Mouse (Mus musculus): ENCODE results near the gene Il9r. TPM values are rescaled to one million over a fixed set of nuclear protein-coding genes. Genes with fewer than 3 reads are reported as not detected.

Il9r gene
- total and polyA plus RNA-seq, 3 experiments = 20.0 to 52.1 (median 47.5) TPM

GRCm38 (mm10) chr11:32235646-32236045 lies 35.6 kb upstream of the Il9r start:
- peaks cover 71 to 93% of the 10 kb centered on the region in 2 experiments for H3K36me3 ChIP-seq (replicated peaks in 1 of 2; ENCODE audit: control insufficient read depth in 1 of 2, insufficient read depth in 1 of 2, low read length in 1 of 2)
- no peak overlapping the region for H3K9ac ChIP-seq (ENCODE audit: insufficient read depth, low read depth)
- DNase-seq (ENCODE audit: extremely low read depth) = no peak
- no peaks in the 10 kb centered on the region for H3K79me2 ChIP-seq (replicated peaks; ENCODE audit: control insufficient read depth, extremely low read depth, insufficient read depth, poor library complexity, severe bottlenecking)
- no peak overlapping the region for H3K27ac ChIP-seq (ENCODE audit: insufficient read depth, low read depth)
- H3K27me3 ChIP-seq (replicated peaks) = no peaks in the 10 kb centered on the region
- H3K4me3 ChIP-seq (replicated peaks in 1 of 3; ENCODE audit: low read depth in 2 of 3, low read length in 2 of 3, poor library complexity in 1 of 3) = no peak overlapping the region
- no peaks in the 10 kb centered on the region for H3K9me3 ChIP-seq (replicated peaks; ENCODE audit: low read length)
- no peak overlapping the region for H3K4me2 ChIP-seq (ENCODE audit: insufficient read depth, low read depth, poor library complexity, severe bottlenecking)
- in situ Hi-C loops (cut with MboI; ENCODE audit: low pct_ligation_motif_present, low pct_unique_long_range_greater_than_20kb, low sequenced_read_pairs) (loop anchor here (5.0 to 10.0 kb wide), 2 partner anchors 33 to 51 kb away; partner anchors contain the start of gene Il9r), dilution Hi-C loops (cut with MboI; ENCODE audit: extremely low pct_ligation_motif_present, extremely low pct_unique_long_range_greater_than_20kb, low sequenced_read_pairs) (no loop called here)
- peaks cover 11 to 26% of the 10 kb centered on the region in 2 experiments for H3K4me1 ChIP-seq (ENCODE audit: control insufficient read depth in 1 of 2, insufficient read depth in 2 of 2)
- TF ChIP-seq EP300 (IDR thresholded peaks at IDR 0.05; ENCODE audit: low read length) (no peak), MAFK (IDR thresholded peaks at IDR 0.05; ENCODE audit: insufficient replicate concordance, low read length) (no peak), IRF4 (IDR thresholded peaks at IDR 0.05; ENCODE audit: low read depth, low read length) (no peak), ZKSCAN1 (IDR thresholded peaks at IDR 0.05; ENCODE audit: borderline replicate concordance, low read depth, low read length) (no peak), ETS1 (conservative IDR thresholded peaks at IDR 0.05; ENCODE audit: low read depth, low read length) (no peak), NRF1 (IDR thresholded peaks at IDR 0.05; ENCODE audit: low read depth, low read length) (no peak), KAT2A (IDR thresholded peaks at IDR 0.05; ENCODE audit: insufficient replicate concordance, low read length) (no peak)

- in situ Hi-C loops (cut with MboI; ENCODE audit: low pct_ligation_motif_present, low pct_unique_long_range_greater_than_20kb, low sequenced_read_pairs) = loop anchor here (5.0 to 10.0 kb wide), 2 partner anchors 33 to 50 kb away; partner anchors contain the start of gene Il9r
- Histone ChIP-seq H3K79me2 (replicated peaks; ENCODE audit: control insufficient read depth, extremely low read depth, insufficient read depth, poor library complexity, severe bottlenecking) (no peaks in the 10 kb centered on the region), H3K4me2 (ENCODE audit: insufficient read depth, low read depth, poor library complexity, severe bottlenecking) (no peak overlapping the region), H3K9me3 (replicated peaks; ENCODE audit: low read length) (no peaks in the 10 kb centered on the region), H3K36me3 (replicated peaks in 1 of 2; ENCODE audit: control insufficient read depth in 1 of 2, insufficient read depth in 1 of 2, low read length in 1 of 2) (peaks cover 73 to 94% of the 10 kb centered on the region in 2 experiments), H3K9ac (ENCODE audit: insufficient read depth, low read depth) (no peak overlapping the region), H3K27ac (ENCODE audit: insufficient read depth, low read depth) (no peak overlapping the region), H3K27me3 (replicated peaks) (no peaks in the 10 kb centered on the region), H3K4me3 (replicated peaks in 1 of 3; ENCODE audit: low read depth in 2 of 3, low read length in 2 of 3, poor library complexity in 1 of 3) (no peak overlapping the region), H3K4me1 (ENCODE audit: control insufficient read depth in 1 of 2, insufficient read depth in 2 of 2) (peaks cover 11 to 28% of the 10 kb centered on the region in 2 experiments)
- DNase-seq (ENCODE audit: extremely low read depth) = no peak
- dilution Hi-C loops (cut with MboI; ENCODE audit: extremely low pct_ligation_motif_present, extremely low pct_unique_long_range_greater_than_20kb, low sequenced_read_pairs) = no loop called here
- no peak for TF ChIP-seq RAD21 (IDR thresholded peaks at IDR 0.05; ENCODE audit: low read depth, low read length)
- no peak for TF ChIP-seq ETS1 (conservative IDR thresholded peaks at IDR 0.05; ENCODE audit: low read depth, low read length)
- no peak for TF ChIP-seq MAX (IDR thresholded peaks at IDR 0.05; ENCODE audit: low read length)
- TF ChIP-seq GABPA (IDR thresholded peaks at IDR 0.05; ENCODE audit: insufficient replicate concordance, low read depth, low read length) = no peak
- TF ChIP-seq ELF1 (IDR thresholded peaks at IDR 0.05; ENCODE audit: low read depth, low read length) = no peak
- no peak for TF ChIP-seq KAT2A (IDR thresholded peaks at IDR 0.05; ENCODE audit: insufficient replicate concordance, low read length)
- no peak for TF ChIP-seq IRF4 (IDR thresholded peaks at IDR 0.05; ENCODE audit: low read depth, low read length)
- TF ChIP-seq CHD2 (IDR thresholded peaks at IDR 0.05; ENCODE audit: low read length) = no peak
- TF ChIP-seq POLR2AphosphoS2 (IDR thresholded peaks at IDR 0.05; ENCODE audit: low read depth, low read length) = no peak
- TF ChIP-seq BHLHE40 (IDR thresholded peaks at IDR 0.05; ENCODE audit: low read depth, low read length) = no peak
- TF ChIP-seq POLR2A (IDR thresholded peaks at IDR 0.05; ENCODE audit: low read depth, low read length) = no peak
- TF ChIP-seq NELFE (IDR thresholded peaks at IDR 0.05; ENCODE audit: low read depth, low read length) = no peak
- TF ChIP-seq JUN (IDR thresholded peaks at IDR 0.05; ENCODE audit: insufficient read depth, low read depth, low read length) = no peak
- no peak for TF ChIP-seq HCFC1 (IDR thresholded peaks at IDR 0.05; ENCODE audit: low read depth, low read length)
- no peak for TF ChIP-seq ZKSCAN1 (IDR thresholded peaks at IDR 0.05; ENCODE audit: borderline replicate concordance, low read depth, low read length)
- TF ChIP-seq UBTF (IDR thresholded peaks at IDR 0.05; ENCODE audit: low read depth, low read length) = no peak
- TF ChIP-seq EP300 (IDR thresholded peaks at IDR 0.05; ENCODE audit: low read length) = no peak
These were observed 34.9 kb upstream of the Il9r start for GRCm38 (mm10) chr11:32234816-32235485.
